Mouse (Mus musculus) spleen, postnatal 36 days (tissue): ENCODE data around the gene Zyx.

Source experiments
- DNase-seq, 2 experiments: peaks; one replicate each; pipeline ENCODE4 v3.0.0; 2022; ENCODE audit warnings: low spot score in 2 of 2, mixed read lengths in 1 of 2

Gene Zyx

DNA sequence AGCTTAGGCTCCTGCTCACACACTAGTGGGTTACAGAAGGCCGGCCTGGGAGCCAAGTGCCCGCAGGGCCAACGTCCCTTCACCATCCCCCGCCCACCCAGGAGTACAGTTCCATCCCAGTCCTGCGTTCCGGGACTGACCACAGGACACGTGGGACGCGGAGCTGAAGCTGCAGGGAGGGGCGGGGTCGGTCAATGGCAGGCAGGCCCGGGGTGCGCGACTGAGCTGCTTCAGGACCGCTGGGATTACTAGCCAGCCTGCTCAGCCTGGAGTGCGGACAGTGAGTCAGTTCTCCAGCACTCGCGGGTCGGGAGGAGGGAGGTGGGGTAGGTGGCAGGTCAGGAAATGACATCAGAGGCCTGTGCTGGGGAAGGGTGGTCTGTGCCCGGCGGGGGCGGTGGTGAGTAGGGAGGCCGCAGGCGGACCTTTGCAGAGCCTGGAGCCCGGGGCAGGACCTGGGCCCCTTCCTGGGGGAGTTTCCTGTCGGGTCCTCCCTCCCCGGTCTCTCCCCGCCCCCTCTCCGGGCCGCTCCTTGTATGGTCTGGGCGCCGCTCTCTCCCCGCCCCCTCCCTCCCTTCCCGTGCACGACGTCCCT lies at the start of gene Zyx:
Gene Zyx, plus strand, starts transcription at position 205 of the 595 bp plus-strand sequence.
- DNase-seq: peak; percentile 89 to 90

- DNase-seq: no peak
These were observed 39.5 kb upstream of the Zyx start for GRCm38 (mm10) chr6:42309816-42310378.

GRCm38 (mm10) chr6:42310427-42311053 lies 38.9 kb upstream of the Zyx start:
- peak in 1 of 2 experiments; percentile 7 for DNase-seq

DNA sequence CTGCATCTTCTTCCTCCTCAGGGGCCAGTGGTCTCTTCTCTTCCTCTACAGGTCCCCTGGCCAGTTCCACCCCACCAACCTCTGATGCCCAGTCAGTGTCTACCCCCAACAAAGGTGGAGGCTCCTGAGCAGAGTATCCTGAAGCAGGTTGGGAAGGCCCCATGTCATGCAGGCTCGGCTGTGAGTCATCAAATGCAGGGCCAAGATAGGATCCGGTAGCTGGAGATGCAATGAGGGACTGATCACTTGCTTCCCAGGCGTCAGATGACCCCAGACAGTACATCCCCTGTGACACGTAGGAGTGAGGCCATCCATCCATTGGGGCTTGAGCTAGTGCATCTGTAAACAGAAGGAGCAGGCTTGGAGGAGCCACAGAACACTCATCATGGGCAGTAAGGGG lies 31.1 kb upstream of the Zyx start:
- no peak for DNase-seq

- no peak for DNase-seq
These were observed 25.9 kb upstream of the Zyx start for GRCm38 (mm10) chr6:42323371-42324066.

- no peak for DNase-seq
These were observed 25.4 kb upstream of the Zyx start for GRCm38 (mm10) chr6:42324067-42324481.

DNA sequence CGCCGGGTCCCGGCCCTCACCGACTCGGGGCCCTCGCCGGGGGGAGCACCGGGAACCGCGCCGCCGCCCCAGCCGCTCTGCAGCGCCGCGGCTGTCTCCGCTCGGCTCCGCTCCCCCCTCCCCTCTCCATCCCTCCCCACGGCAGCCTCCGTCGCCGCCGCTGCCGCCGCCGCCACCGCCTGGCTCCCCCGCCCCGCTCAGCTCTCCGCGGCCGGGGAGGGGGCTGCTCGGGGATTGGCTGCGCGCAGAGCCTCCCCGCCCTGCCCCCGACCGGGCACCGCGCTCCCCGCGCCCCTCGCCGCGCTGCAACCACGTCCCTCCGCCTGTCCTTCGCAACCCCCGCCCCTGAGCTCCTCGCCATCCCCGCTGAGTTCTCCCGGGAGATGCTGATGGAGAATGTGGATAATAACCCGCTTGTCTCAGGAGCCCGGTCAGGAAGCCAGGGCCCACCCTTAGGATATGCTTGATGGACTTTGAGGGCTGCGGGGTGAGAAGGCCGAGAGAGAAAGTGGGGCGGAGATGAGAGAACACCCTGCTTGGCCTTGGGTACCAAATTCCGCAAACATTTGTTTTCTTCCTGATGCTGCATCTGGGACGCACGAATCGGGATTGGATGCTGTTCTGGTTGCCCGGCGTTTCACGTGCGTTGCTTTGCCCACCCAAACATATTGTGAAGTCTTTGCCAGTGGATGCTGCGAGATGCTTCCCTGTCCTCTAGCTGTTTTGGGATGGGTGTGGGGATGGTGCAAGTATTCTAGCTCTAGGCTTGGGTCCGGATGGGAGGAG lies 24.8 kb upstream of the Zyx start, which contains the start of gene Fam131b:
Gene Fam131b, minus strand, starts transcription at position 162 of the 786 bp plus-strand sequence.
- no peak for DNase-seq

DNA sequence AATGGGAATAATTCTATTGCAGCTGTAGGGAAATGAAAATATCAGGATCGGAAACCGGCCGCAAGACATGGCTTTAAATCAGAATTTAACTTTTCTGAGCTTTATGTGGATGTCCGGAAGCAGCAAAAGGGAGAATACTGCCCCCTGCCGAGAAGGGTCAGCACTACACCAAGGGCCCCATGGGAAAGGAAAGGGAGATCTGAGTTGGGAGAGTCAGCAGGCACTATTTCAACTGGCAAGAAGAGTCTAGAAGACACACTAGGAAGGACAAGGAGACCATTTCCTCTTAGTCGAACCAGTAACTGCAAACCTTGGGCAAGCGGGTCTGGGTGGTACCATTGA lies 24.2 kb upstream of the Zyx start:
- DNase-seq: peak; percentile 62 to 64

DNA sequence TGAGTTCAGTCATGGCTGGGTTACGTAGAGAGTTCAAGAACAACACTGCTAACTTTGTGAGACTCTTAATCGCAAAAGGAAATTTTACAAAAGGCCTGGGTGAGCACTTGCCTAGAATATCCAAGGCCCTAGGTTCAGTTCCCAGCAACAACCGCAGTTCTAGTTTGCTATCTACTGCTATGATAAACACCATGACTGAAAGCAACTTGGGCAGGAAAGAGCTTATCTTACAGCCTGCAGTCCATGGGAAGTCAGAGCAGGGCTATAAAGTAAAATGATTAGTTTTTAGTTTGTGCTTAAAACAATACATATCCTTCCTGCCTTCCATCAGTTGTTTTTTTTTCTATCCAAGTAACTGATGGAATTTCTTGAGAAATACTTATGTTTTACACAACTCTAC lies 22.9 kb upstream of the Zyx start:
- no peak for DNase-seq

DNA sequence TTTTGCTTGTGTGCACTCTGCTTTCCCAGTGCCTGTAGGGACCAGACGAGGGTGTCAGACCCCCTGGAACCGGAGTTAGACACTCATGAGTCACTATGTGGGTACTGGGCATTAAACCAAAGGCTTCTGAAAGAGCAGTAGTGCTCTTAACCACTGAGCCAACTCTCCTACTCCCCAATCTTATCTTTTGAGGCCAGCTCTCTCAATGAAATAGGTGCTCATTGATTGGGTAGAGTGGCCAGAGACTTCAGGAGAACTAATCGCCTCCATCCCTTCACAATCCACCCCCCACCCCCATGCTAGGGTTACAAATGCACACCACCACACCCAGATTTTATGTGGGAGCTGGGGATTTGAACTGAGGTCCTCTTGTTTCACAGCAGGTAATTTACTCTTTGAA lies 20.7 kb upstream of the Zyx start:
- no peak for DNase-seq

GRCm38 (mm10) chr6:42330216-42330615 lies 19.2 kb upstream of the Zyx start:
- DNase-seq: no peak

DNA sequence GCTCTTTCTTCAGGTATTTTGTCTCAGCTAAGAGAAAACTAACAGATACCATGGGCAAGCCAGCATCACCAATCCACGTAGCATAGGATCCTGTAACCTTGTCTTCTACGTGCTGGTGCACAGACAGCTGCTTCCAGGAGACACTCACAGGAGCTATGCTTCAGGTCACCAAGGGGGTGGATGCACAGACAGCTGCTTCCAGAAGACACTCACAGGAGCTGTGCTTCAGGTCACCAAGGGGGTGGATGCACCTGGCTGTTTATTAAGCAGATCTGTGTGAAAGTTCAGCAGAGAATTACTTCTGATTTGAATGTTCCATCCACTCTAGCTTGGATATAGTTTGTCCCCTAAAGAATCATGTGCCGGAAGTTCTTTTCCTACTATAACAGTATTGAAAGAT lies 18.5 kb upstream of the Zyx start:
- no peak for DNase-seq

- no peak for DNase-seq
These were observed 10.2 kb upstream of the Zyx start for GRCm38 (mm10) chr6:42339189-42339588.

- DNase-seq: no peak
These were observed 9.4 kb upstream of the Zyx start for GRCm38 (mm10) chr6:42339981-42340380.

DNA sequence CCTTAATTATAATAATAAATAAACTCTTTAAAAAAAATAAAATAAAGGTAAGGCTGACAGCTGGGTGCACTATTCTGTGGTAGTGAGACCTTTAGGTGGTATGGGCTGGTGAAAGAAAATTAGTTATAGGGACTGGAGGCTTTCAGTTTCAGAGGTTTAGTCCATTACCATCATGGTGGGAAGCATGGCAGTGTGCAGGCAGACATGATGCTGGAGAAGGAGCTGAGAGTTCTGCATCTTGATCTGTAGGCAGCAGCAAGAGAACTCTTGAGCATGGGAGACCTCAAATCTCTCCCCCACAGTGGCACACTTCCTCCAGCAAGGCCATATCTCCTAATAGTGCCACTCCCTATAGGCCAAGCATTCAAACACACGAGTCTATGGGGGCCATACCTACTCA lies 7.3 kb upstream of the Zyx start:
- no peak for DNase-seq

DNA sequence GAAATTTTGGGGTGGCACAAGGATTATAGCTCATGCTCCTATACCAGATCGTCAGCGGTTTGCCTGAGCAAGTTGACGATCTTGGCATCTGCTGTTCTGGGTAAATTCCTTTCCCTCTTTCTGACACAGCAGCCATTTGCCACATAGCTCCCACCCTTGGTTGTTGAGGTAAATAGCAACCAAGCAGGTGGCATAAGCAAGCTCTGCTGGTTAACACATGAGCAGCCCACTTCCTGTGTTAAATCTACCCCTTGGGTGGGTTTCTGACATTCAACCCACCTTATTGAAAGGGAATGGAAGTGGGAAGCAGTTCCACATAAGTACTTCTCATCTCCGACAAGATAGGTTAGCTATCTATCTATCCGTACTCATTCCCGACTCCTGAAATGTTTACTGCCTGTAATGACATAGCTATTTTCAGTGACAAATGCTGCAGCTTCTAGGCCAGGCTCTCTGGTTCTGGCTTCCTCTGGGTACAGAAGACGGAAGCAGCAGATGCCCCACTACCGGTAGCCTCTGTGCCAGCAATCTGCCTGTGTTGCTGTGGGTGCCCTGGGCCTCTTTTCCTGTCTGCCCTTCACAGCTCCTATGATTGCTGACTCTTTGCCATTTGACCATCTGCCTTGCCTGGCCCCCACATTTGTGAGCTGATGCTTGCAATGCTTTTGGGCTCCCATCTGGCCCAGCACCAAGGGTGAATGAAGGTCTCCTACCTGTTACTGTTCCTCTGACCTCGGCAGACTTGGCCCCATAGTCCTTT lies 5.9 kb upstream of the Zyx start:
- DNase-seq: peak; percentile 44 to 49

GRCm38 (mm10) chr6:42344255-42344654 lies 5.2 kb upstream of the Zyx start:
- peak; percentile 27 to 43 for DNase-seq

- no peak for DNase-seq
These were observed 987 bp upstream of the Zyx start for GRCm38 (mm10) chr6:42348281-42349005.

DNA sequence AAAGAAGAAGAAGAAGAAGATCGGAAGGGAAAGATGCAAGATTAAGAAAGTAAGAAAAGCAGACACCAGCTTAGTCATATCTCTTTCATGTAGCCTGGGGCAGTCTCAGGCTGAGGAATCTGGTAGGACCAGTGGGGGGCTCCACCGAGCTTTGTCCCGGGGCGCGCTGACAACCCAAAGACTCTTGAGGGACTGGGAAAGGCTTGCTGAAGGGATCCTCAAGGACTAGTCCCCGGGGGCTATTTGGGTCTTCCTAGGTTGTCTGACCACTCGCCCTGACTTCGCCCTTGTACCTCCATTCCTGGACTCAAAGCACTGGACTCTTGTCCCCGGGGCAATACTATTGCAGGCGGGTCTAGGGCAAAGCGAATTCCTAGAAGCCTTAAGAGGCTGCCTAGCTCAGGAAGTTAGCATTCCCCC lies 414 bp upstream of the Zyx start:
- peak; percentile 68 to 72 for DNase-seq
